Mouse (Mus musculus): ENCODE measurements around the gene Hist1h4a. TPM values are rescaled to one million over a fixed set of nuclear protein-coding genes. Genes with fewer than 3 reads are reported as not detected.
"Not testable (repeated sequence)": the region's sequence is repeated elsewhere in the genome, so short reads cannot be mapped to it uniquely, and the experiment has no call there.

The Hist1h4a gene
- polyA plus RNA-seq, 1 experiment from 2014 or later = not detected

DNA sequence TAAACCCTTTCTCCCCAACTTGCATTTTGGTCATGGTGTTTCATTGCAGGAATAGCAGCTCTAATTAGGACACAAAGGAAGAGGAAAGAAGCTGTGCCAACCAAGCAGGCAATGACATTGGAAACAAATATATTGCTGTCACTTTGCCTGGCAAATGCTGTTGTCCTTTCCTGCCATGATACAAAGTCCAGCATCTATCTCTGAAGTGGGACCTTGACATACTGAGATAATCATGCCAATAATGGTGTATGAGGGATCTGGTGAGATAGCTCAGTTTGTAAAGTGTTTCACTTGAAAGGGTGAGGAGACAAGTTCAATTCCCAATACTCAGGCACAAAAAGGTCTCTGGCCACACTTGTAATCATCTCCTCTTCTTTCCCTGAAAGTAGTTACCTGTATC is 5.7 kb upstream of the Hist1h4a start:
- Histone ChIP-seq H3K9ac (no peak overlapping the region), H3K4me1 (replicated peaks) (peaks cover 32% of the 10 kb centered on the region), H3K27ac (replicated peaks) (no peak overlapping the region), H3K4me3 (replicated peaks) (no peak overlapping the region), H3K36me3 (replicated peaks) (no peaks in the 10 kb centered on the region), H3K4me2 (no peak overlapping the region), H3K27me3 (no peaks in the 10 kb centered on the region), H3K9me3 (replicated peaks) (no peaks in the 10 kb centered on the region)
- ATAC-seq (ENCODE audit: insufficient read depth) = no peak

GRCm38 (mm10) chr13:23765172-23765513 is 4.1 kb upstream of the Hist1h4a start:
- no peak for ATAC-seq (ENCODE audit: insufficient read depth)
- Histone ChIP-seq H3K4me2 (peak overlapping the region; percentile 87), H3K9me3 (replicated peaks) (no peaks in the 10 kb centered on the region), H3K9ac (peak overlapping the region; percentile 74), H3K4me3 (replicated peaks) (peak overlapping the region; percentile 61), H3K36me3 (replicated peaks) (no peaks in the 10 kb centered on the region), H3K27ac (replicated peaks) (peak overlapping the region; percentile 99), H3K27me3 (no peaks in the 10 kb centered on the region), H3K4me1 (replicated peaks) (peaks cover 38% of the 10 kb centered on the region)
- WGBS (ENCODE audit: insufficient replicate concordance) = 12% methylated on average over 1 of the region's 1 CpGs

- Histone ChIP-seq H3K4me1 (replicated peaks) (peaks cover 42% of the 10 kb centered on the region), H3K9ac (peak overlapping the region; percentile 74), H3K36me3 (replicated peaks) (no peaks in the 10 kb centered on the region), H3K4me2 (peak overlapping the region; percentile 87), H3K4me3 (replicated peaks) (peak overlapping the region; percentile 61), H3K27ac (replicated peaks) (peak overlapping the region; percentile 99), H3K9me3 (replicated peaks) (no peaks in the 10 kb centered on the region), H3K27me3 (no peaks in the 10 kb centered on the region)
- WGBS (ENCODE audit: insufficient replicate concordance) = 22% methylated on average over 12 of the region's 12 CpGs
- no peak for ATAC-seq (ENCODE audit: insufficient read depth)
Observed at GRCm38 (mm10) chr13:23764324-23765171, 3.5 kb upstream of the Hist1h4a start.

DNA sequence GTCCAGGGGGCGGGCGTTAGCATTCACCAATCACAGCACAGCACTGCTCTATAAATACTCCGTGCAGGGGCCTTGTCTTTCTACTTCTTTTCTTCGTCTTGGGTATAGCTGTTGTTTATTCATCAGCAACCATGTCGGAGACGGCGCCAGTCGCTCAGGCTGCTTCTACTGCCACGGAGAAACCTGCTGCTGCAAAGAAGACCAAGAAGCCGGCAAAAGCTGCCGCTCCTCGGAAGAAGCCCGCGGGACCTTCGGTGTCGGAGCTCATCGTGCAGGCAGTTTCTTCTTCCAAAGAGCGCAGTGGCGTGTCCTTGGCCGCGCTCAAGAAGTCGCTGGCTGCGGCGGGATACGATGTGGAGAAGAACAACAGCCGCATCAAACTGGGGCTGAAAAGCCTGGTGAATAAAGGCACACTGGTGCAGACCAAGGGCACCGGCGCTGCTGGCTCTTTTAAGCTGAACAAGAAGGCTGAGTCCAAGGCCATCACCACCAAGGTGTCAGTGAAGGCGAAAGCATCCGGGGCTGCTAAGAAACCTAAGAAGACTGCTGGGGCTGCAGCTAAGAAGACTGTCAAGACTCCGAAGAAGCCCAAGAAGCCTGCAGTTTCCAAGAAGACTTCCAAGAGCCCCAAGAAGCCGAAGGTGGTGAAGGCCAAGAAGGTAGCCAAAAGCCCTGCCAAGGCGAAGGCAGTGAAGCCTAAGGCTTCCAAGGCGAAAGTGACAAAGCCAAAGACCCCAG is 2.7 kb upstream of the Hist1h4a start, which contains the start of gene Hist1h1a:
TSS of gene Hist1h1a (plus strand) at position 81 of the 738 bp plus-strand sequence.
- Histone ChIP-seq H3K27me3 (no peaks in the 10 kb centered on the region), H3K36me3 (replicated peaks) (no peaks in the 10 kb centered on the region), H3K4me3 (replicated peaks) (peak within 1 kb of the TSS; percentile 61), H3K4me1 (replicated peaks) (peaks cover 50% of the 10 kb centered on the region), H3K9ac (peak within 1 kb of the TSS; percentile 74), H3K27ac (replicated peaks) (peak within 1 kb of the TSS; percentile 99), H3K4me2 (peak within 1 kb of the TSS; percentile 87), H3K9me3 (replicated peaks) (no peaks in the 10 kb centered on the region)
- ATAC-seq (ENCODE audit: insufficient read depth) = peak; percentile 34
- WGBS (ENCODE audit: insufficient replicate concordance) = 2% methylated on average over 34 of the region's 34 CpGs

- H3K9ac ChIP-seq = peak overlapping the region; percentile 61
- no peak for ATAC-seq (ENCODE audit: insufficient read depth)
- H3K4me1 ChIP-seq (replicated peaks) = peaks cover 54% of the 10 kb centered on the region
- no peaks in the 10 kb centered on the region for H3K9me3 ChIP-seq (replicated peaks)
- H3K27ac ChIP-seq (replicated peaks) = peak overlapping the region; percentile 99
- no peaks in the 10 kb centered on the region for H3K36me3 ChIP-seq (replicated peaks)
- peak overlapping the region; percentile 61 for H3K4me3 ChIP-seq (replicated peaks)
- H3K27me3 ChIP-seq = no peaks in the 10 kb centered on the region
- WGBS (ENCODE audit: insufficient replicate concordance) = under 1% methylated on average over 10 of the region's 10 CpGs
- H3K4me2 ChIP-seq = peak overlapping the region; percentile 87
Observed at GRCm38 (mm10) chr13:23763242-23763585, 2.2 kb upstream of the Hist1h4a start.

- H3K9me3 ChIP-seq (replicated peaks); H3K27me3 ChIP-seq; H3K36me3 ChIP-seq (replicated peaks): not testable (repeated sequence)
- H3K27ac ChIP-seq (replicated peaks) = peak within 1 kb of the TSS; percentile 99
- ATAC-seq (ENCODE audit: insufficient read depth) = peak; percentile 48
- H3K4me1 ChIP-seq (replicated peaks) = peaks cover 63% of the 10 kb centered on the region
- peak within 1 kb of the TSS; percentile 67 for H3K9ac ChIP-seq
- under 1% methylated on average over 33 of the region's 52 CpGs for WGBS (ENCODE audit: insufficient replicate concordance)
- H3K4me2 ChIP-seq = peak within 1 kb of the TSS; percentile 87
- H3K4me3 ChIP-seq (replicated peaks) = peak within 1 kb of the TSS; percentile 61
Observed at GRCm38 (mm10) chr13:23761871-23762821, 1.1 kb upstream of the Hist1h4a start, which contains the start of gene Hist1h3a. Hist1h3a (minus strand) TSS chr13:23762386.

GRCm38 (mm10) chr13:23760240-23760971 is 624 bp downstream of the Hist1h4a start:
- Histone ChIP-seq H3K36me3 (replicated peaks) (no peaks in the 10 kb centered on the region), H3K4me2 (peak overlapping the region; percentile 87), H3K27me3 (no peaks in the 10 kb centered on the region), H3K4me3 (replicated peaks) (peak overlapping the region; percentile 61), H3K9me3 (replicated peaks) (no peaks in the 10 kb centered on the region), H3K27ac (replicated peaks) (peak overlapping the region; percentile 99), H3K9ac (peak overlapping the region; percentile 60), H3K4me1 (replicated peaks) (peaks cover 71% of the 10 kb centered on the region)
- WGBS (ENCODE audit: insufficient replicate concordance) = under 1% methylated on average over 26 of the region's 27 CpGs
- ATAC-seq (ENCODE audit: insufficient read depth) = no peak

- Histone ChIP-seq H3K4me2 (peak overlapping the region; percentile 87), H3K4me1 (replicated peaks) (peaks cover 70% of the 10 kb centered on the region), H3K27me3 (no peaks in the 10 kb centered on the region), H3K9me3 (replicated peaks) (no peaks in the 10 kb centered on the region), H3K9ac (peak overlapping the region; percentile 60), H3K36me3 (replicated peaks) (no peaks in the 10 kb centered on the region), H3K27ac (replicated peaks) (peak overlapping the region; percentile 99), H3K4me3 (replicated peaks) (peak overlapping the region; percentile 61)
- ATAC-seq (ENCODE audit: insufficient read depth) = no peak
- WGBS (ENCODE audit: insufficient replicate concordance) = 39% methylated on average over 1 of the region's 1 CpGs
Observed at GRCm38 (mm10) chr13:23759916-23760239, 1.2 kb downstream of the Hist1h4a start.

- no peaks in the 10 kb centered on the region for H3K36me3 ChIP-seq (replicated peaks)
- ATAC-seq (ENCODE audit: insufficient read depth) = no peak
- 90% methylated on average over 3 of the region's 3 CpGs for WGBS (ENCODE audit: insufficient replicate concordance)
- peak overlapping the region; percentile 87 for H3K4me2 ChIP-seq
- H3K9me3 ChIP-seq (replicated peaks) = no peaks in the 10 kb centered on the region
- no peaks in the 10 kb centered on the region for H3K27me3 ChIP-seq
- peak overlapping the region; percentile 60; the same call in 1 of the 2 replicates for H3K9ac ChIP-seq
- peak overlapping the region; percentile 99 for H3K27ac ChIP-seq (replicated peaks)
- no peak overlapping the region for H3K4me3 ChIP-seq (replicated peaks)
- H3K4me1 ChIP-seq (replicated peaks) = peaks cover 64% of the 10 kb centered on the region
Observed at GRCm38 (mm10) chr13:23759251-23759771, 1.7 kb downstream of the Hist1h4a start.

DNA sequence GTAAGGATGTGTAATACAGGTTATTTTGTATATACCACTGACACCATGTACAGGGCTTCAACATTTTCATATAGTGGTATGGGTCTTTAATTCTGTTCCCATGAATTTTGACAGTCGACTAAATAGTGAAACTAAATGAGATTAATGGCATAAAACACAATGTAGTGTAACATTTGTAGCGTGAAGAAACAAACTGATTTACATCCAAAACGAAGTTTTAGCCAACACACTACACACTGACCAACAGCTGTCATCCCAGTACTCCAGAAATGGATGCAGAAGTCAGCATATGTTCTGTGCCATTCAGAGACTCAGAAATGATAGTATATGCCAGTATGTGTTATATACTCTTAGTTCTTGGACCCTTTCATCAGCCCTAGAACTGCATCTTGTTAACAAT is 3.1 kb downstream of the Hist1h4a start:
- Histone ChIP-seq H3K36me3 (replicated peaks) (no peaks in the 10 kb centered on the region), H3K27me3 (no peaks in the 10 kb centered on the region), H3K9ac (peak overlapping the region; percentile 71), H3K4me3 (replicated peaks) (peak overlapping the region; percentile 54), H3K27ac (replicated peaks) (peak overlapping the region; percentile 99), H3K9me3 (replicated peaks) (no peaks in the 10 kb centered on the region), H3K4me1 (replicated peaks) (peaks cover 60% of the 10 kb centered on the region), H3K4me2 (peak overlapping the region; percentile 87)
- no peak for ATAC-seq (ENCODE audit: insufficient read depth)
- WGBS (ENCODE audit: insufficient replicate concordance) = 37% methylated on average over 3 of the region's 3 CpGs

Measured in liver, embryonic 15.5 days (tissue).